Mouse (Mus musculus) embryo, embryonic 9.5 days (tissue): ENCODE data around the gene Lamp1.

Source experiments
- DNase-seq: peaks from one replicate; pipeline ENCODE4 v3.0.0-alpha.2; 2017; ENCODE audit errors: extremely low spot score

Gene Lamp1

GRCm38 (mm10) chr8:13158718-13159376, at the start of gene Lamp1:
Gene Lamp1, plus strand, starts transcription at chr8:13159161.
- peak; percentile 96 for DNase-seq

GRCm38 (mm10) chr8:13109416-13109960, 49.5 kb upstream of the Lamp1 start:
- no peak for DNase-seq

- DNase-seq, result no peak
Observed at GRCm38 (mm10) chr8:13111917-13112316, 47.0 kb upstream of the Lamp1 start.

DNA sequence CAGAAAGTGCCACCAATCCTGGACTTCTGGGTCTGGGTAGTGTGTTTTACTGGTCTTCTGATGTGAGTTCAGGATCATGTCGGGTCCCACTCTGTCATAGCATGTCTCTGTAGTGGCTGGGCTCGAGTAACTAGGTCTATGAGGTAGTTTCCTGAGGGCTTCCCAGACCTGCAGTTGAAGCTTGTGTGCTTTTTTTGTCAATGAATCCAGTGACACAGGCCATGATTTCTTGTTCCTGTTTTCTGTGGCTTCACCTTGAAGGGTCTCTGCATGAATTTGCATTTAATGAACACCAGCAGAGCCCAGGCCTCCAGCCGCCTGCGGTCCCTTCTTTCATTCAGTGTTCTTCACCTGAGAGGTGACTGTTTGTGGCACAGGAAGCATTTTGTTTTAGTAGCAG, 45.7 kb upstream of the Lamp1 start:
- DNase-seq, result no peak

DNA sequence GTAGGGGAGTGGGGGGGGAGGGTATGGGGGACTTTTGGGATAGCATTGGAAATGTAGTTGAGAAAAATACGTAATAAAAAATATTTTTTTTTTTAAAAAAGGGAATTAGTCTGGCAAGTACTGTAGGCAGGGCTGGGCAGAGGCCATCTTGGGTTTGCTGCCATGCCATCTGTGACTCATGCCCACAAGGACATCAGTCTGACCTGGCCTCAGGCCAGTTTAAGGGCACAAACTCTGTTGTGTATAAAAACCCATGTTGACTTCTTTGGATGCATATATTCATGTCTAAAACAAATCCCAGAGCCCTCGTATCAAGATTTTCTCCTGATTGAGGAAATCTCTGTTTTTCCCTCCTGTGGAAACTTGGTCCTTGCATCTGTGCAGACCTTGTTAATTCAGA, 41.9 kb upstream of the Lamp1 start:
- DNase-seq, result no peak

GRCm38 (mm10) chr8:13118516-13118915, 40.4 kb upstream of the Lamp1 start:
- no peak for DNase-seq

GRCm38 (mm10) chr8:13120882-13121665, 37.9 kb upstream of the Lamp1 start:
- no peak for DNase-seq

GRCm38 (mm10) chr8:13122887-13123421, 36.0 kb upstream of the Lamp1 start:
- DNase-seq, result no peak

- no peak for DNase-seq
Observed at GRCm38 (mm10) chr8:13124897-13125296, 34.1 kb upstream of the Lamp1 start.

GRCm38 (mm10) chr8:13132220-13132619, 26.7 kb upstream of the Lamp1 start:
- DNase-seq, result peak; percentile 18

- no peak for DNase-seq
Observed at GRCm38 (mm10) chr8:13139641-13140182, 19.2 kb upstream of the Lamp1 start.

- DNase-seq, result no peak
Observed at GRCm38 (mm10) chr8:13141681-13142080, 17.3 kb upstream of the Lamp1 start.

DNA sequence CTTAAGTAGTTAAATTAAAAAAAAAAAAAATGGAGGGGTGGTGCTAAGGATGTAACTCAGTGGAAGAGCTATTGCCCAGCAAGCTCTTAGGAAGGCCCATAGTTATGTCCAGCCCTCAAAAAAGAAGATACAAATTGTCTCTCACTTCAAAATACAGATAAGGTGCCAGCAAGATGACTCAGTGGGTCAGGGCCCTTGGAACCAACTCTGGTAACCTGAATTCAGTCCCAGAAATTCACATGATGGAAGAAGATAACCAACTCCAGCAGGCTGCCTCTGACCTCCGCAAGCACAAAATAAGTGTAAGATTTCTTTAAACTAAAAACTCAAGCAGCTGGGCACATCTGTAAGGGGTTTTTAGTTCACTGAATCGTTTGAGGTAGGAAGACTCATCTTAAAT, 10.5 kb upstream of the Lamp1 start:
- DNase-seq, result no peak

DNA sequence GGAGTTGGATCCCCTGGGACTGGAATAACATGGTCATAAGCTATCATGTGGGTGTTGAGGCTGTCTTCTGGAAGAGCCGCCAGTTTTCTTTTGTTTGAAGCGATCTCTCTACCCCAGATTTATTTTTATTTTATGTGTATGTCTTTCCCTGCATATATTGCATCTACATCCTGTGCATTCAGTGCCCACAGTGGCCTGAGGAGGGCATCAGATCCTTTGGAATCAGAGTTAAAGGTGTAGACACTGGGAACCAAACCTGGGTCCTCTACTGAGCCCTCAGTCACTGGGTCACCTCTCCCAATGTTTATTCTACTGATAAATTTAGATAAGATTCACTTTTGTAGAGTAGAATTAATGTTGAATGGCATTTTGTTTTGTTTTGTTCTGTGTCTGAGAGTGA, 9.7 kb upstream of the Lamp1 start:
- no peak for DNase-seq

- DNase-seq, result no peak
Observed at GRCm38 (mm10) chr8:13149866-13150265, 9.1 kb upstream of the Lamp1 start.

- no peak for DNase-seq
Observed at GRCm38 (mm10) chr8:13150929-13151328, 8.0 kb upstream of the Lamp1 start.

DNA sequence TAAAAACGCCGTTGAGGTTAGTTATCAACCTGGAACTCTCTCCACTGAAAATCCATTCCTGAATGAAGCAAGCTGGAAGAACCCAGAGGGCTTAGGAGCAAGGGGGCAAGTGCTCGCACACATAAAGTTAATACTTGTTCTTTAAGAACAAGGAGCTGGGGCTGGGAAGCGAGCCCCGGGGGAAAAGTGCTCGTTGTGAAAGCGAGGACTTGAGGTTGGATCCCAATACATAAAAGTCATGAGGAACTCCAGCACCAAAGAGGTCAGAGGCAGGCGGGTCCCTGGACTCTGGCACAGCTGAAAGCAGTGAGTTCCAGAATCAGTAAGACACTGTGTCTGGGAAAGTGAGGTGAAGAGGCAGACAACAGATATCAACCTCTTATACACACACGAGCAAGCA, 4.9 kb upstream of the Lamp1 start:
- no peak for DNase-seq

- no peak for DNase-seq
Observed at GRCm38 (mm10) chr8:13155358-13155757, 3.6 kb upstream of the Lamp1 start.

GRCm38 (mm10) chr8:13156327-13157097, 2.4 kb upstream of the Lamp1 start:
- DNase-seq, result no peak

GRCm38 (mm10) chr8:13159377-13159881, 468 bp downstream of the Lamp1 start:
- no peak for DNase-seq

- DNase-seq, result no peak
Observed at GRCm38 (mm10) chr8:13160691-13161090, 1.7 kb downstream of the Lamp1 start.

DNA sequence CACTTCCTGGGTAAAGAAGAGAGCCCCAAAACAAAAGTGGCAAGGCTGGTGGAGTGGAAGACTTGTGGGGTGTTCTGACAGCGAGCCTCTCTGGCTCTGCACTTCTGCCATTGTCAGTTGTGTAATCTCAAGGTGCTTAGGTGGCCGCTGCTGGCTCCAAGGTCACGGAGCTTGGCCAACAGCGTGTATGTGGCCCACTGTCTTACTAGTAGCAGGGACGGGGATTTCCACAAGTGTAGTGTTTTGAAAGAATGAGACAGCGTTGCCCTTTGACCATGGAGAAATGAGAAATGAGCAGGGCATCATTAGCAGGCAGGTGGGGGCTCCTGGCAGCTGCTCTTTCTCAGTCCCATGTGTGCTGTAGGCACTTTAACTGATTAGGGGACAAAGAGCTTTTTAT, 3.1 kb downstream of the Lamp1 start:
- DNase-seq, result no peak
